8 mouse cellular contexts compared by ENCODE assay signal in genomic region chr17:24478663-24479380, GRCm38 (mm10). TPM values are rescaled to one million over a fixed set of nuclear protein-coding genes. Genes with fewer than 3 reads are reported as not detected.
A peak's percentile ranks its signal among the peaks of the same experiment; 100 is the strongest.
DNase-seq lines count a peak whose midpoint lies in the region; ATAC-seq and TF ChIP-seq lines count a peak whose summit lies in the region.

TSS of gene Mlst8 (minus strand) at chr17:24479078.

- ATAC-seq in hematopoietic stem cell, adult 5-6 weeks (replicated peaks in 1 of 2; ENCODE audit: insufficient read depth in 1 of 2, low FRiP score in 2 of 2, low TSS enrichment in 1 of 2, low read depth in 1 of 2, poor library complexity in 2 of 2, severe bottlenecking in 2 of 2): peak; percentile 92 to 94
- peak; percentile 96 for ATAC-seq in lung, embryonic 16.5 days (ENCODE audit: low read depth)

- H3K4me3 ChIP-seq in MEL (ENCODE audit: control insufficient read depth in 1 of 2, insufficient read depth in 1 of 2, low read depth in 2 of 2, low read length in 2 of 2): peak within 1 kb of the TSS; percentile 77 to 80
- H3K4me3 ChIP-seq in cerebellum, adult 2 months (replicated peaks; ENCODE audit: insufficient read depth, low read depth, low read length): peak within 1 kb of the TSS; percentile 89
- peak within 1 kb of the TSS; percentile 88 for H3K4me3 ChIP-seq in lung, embryonic 16.5 days (ENCODE audit: low read length)

- H3K9me3 ChIP-seq in MEL (replicated peaks; ENCODE audit: insufficient read depth, low read length): no peaks in the 10 kb centered on the region
- no peaks in the 10 kb centered on the region for H3K9me3 ChIP-seq in lung, embryonic 16.5 days (ENCODE audit: control insufficient read depth, low read length)

- peak within 1 kb of the TSS; percentile 95 for H3K9ac ChIP-seq in MEL (ENCODE audit: control insufficient read depth, low read depth, low read length, poor library complexity, severe bottlenecking)
- peak within 1 kb of the TSS; percentile 86 for H3K9ac ChIP-seq in lung, embryonic 16.5 days (ENCODE audit: low read length)

- DNase-seq in MEL (ENCODE audit: low read depth, low spot score): peak; percentile 98
- peak; percentile 97 to 100 for DNase-seq in cerebellum, adult 2 months
- peak; percentile 96 for DNase-seq in forelimb bud, embryonic 11.5 days (ENCODE audit: low read depth, low spot score)
- peak; percentile 97 for DNase-seq in layer of hippocampus, adult 9-10 months (ENCODE audit: low spot score)
- DNase-seq in ovary, postnatal 10 days (ENCODE audit: low spot score): peak; percentile 97
- peak; percentile 92 to 98 for DNase-seq in thymus, postnatal 10 days (ENCODE audit: low spot score in 2 of 2)

- no peaks in the 10 kb centered on the region for H3K27me3 ChIP-seq in MEL (ENCODE audit: control insufficient read depth in 1 of 2, insufficient read depth in 2 of 2, low read length in 2 of 2)
- no peaks in the 10 kb centered on the region for H3K27me3 ChIP-seq in cerebellum, adult 2 months (ENCODE audit: control insufficient read depth, insufficient read depth, low read length)
- no peaks in the 10 kb centered on the region for H3K27me3 ChIP-seq in lung, embryonic 16.5 days (ENCODE audit: control insufficient read depth, insufficient read depth, low read depth, low read length)

- H3K36me3 ChIP-seq in MEL (ENCODE audit: control insufficient read depth in 1 of 2, insufficient read depth in 2 of 2, low read length in 2 of 2): peaks cover 0 to 8% of the 10 kb centered on the region in 2 experiments; a peak in 2 of 4 replicates
- peaks cover 23% of the 10 kb centered on the region for H3K36me3 ChIP-seq in lung, embryonic 16.5 days (ENCODE audit: control insufficient read depth, insufficient read depth, low read length)

- TF ChIP-seq RAD21 in MEL (IDR thresholded peaks at IDR 0.05; ENCODE audit: low read depth, low read length): peak; percentile 38

- peak in 1 of 2 experiments; percentile 30; a peak in 1 of 4 replicates for TF ChIP-seq EP300 in MEL (IDR thresholded peaks at IDR 0.05; ENCODE audit: low read depth in 1 of 2, low read length in 2 of 2)

- peak within 1 kb of the TSS; percentile 51 for H3K4me2 ChIP-seq in lung, embryonic 16.5 days (ENCODE audit: low read depth, low read length)

- WGBS in cerebellum, adult 2 months: under 1% methylated on average over 48 of the region's 48 CpGs
- WGBS in lung, embryonic 16.5 days: 0% methylated on average over 48 of the region's 48 CpGs

- peaks cover 7% of the 10 kb centered on the region for H3K79me2 ChIP-seq in MEL (ENCODE audit: control insufficient read depth, insufficient read depth, low read length, poor library complexity)

- peak; percentile 74 to 96 (median 81) for TF ChIP-seq CTCF in MEL (IDR thresholded peaks at IDR 0.05 in 2 of 3, conservative IDR thresholded peaks at IDR 0.05 in 1 of 3; ENCODE audit: control insufficient read depth in 1 of 3, insufficient read depth in 1 of 3, low read depth in 2 of 3, low read length in 3 of 3, poor library complexity in 1 of 3, severe bottlenecking in 1 of 3)
- TF ChIP-seq CTCF in cerebellum, adult 2 months (IDR thresholded peaks at IDR 0.05; ENCODE audit: borderline replicate concordance, insufficient read depth, low read depth, low read length): peak; percentile 84

- H3K4me1 ChIP-seq in MEL (ENCODE audit: control insufficient read depth in 1 of 2, insufficient read depth in 2 of 2, low read length in 2 of 2): peaks cover 0 to 13% of the 10 kb centered on the region in 2 experiments; a peak in 3 of 4 replicates
- H3K4me1 ChIP-seq in cerebellum, adult 2 months (ENCODE audit: control insufficient read depth, insufficient read depth, low read length): peaks cover 14% of the 10 kb centered on the region
- peaks cover 10% of the 10 kb centered on the region for H3K4me1 ChIP-seq in lung, embryonic 16.5 days (replicated peaks; ENCODE audit: control insufficient read depth, insufficient read depth, low read length)

- H3K27ac ChIP-seq in MEL (ENCODE audit: control insufficient read depth, low read depth, low read length): peak within 1 kb of the TSS; percentile 90
- H3K27ac ChIP-seq in cerebellum, adult 2 months (ENCODE audit: insufficient read depth, low read length): peak within 1 kb of the TSS; percentile 94
- H3K27ac ChIP-seq in lung, embryonic 16.5 days (ENCODE audit: low read length): peak within 1 kb of the TSS; percentile 97

- TF ChIP-seq POLR2A in MEL (IDR thresholded peaks at IDR 0.05; ENCODE audit: control insufficient read depth in 1 of 2, insufficient read depth in 1 of 2, low read depth in 1 of 2, low read length in 2 of 2, poor library complexity in 1 of 2): peak; percentile 91 to 95
- TF ChIP-seq POLR2A in cerebellum, adult 2 months (IDR thresholded peaks at IDR 0.05; ENCODE audit: borderline replicate concordance, insufficient read depth, low read length): peak; percentile 96

TF ChIP-seq in MEL, 35 proteins besides CTCF, POLR2A, EP300 and RAD21:
- TF ChIP-seq ETS1 (IDR thresholded peaks at IDR 0.05; ENCODE audit: low read depth, low read length) (0 out of 2 replicates have a peak, but pooled peaks have one; percentile 31), GATA1 (IDR thresholded peaks at IDR 0.05; ENCODE audit: low read depth, low read length) (0 out of 2 replicates have a peak, but pooled peaks have one; percentile 24), TCF12 (IDR thresholded peaks at IDR 0.05; ENCODE audit: low read depth, low read length) (peak; percentile 64), ZNF384 (IDR thresholded peaks at IDR 0.05; ENCODE audit: low read depth, low read length) (no peak), USF1 (IDR thresholded peaks at IDR 0.05; ENCODE audit: low read depth, low read length) (no peak; the same call in 1 of the 2 replicates), ZKSCAN1 (IDR thresholded peaks at IDR 0.05; ENCODE audit: low read depth, low read length) (no peak), MAFK (IDR thresholded peaks at IDR 0.05; ENCODE audit: borderline replicate concordance, low read depth, low read length) (no peak), MYB (IDR thresholded peaks at IDR 0.05; ENCODE audit: low read depth, low read length) (no peak), ZMIZ1 (IDR thresholded peaks at IDR 0.05; ENCODE audit: low read depth, low read length) (peak; percentile 81; the same call in 1 of the 2 replicates), POLR2AphosphoS5 (IDR thresholded peaks at IDR 0.05; ENCODE audit: borderline replicate concordance, low read depth, low read length) (no peak), TBP (IDR thresholded peaks at IDR 0.05; ENCODE audit: low read depth, low read length) (no peak; the same call in 1 of the 2 replicates), RCOR1 (IDR thresholded peaks at IDR 0.05; ENCODE audit: low read depth, low read length) (no peak; the same call in 1 of the 2 replicates), ELF1 (IDR thresholded peaks at IDR 0.05; ENCODE audit: low read depth, low read length) (peak; percentile 60), MAZ (IDR thresholded peaks at IDR 0.05; ENCODE audit: low read depth, low read length) (peak; percentile 91), POLR2AphosphoS2 (IDR thresholded peaks at IDR 0.05; ENCODE audit: low read length) (peak; percentile 97), HCFC1 (IDR thresholded peaks at IDR 0.05; ENCODE audit: low read depth, low read length) (peak; percentile 86), MXI1 (IDR thresholded peaks at IDR 0.05; ENCODE audit: low read depth, low read length) (peak; percentile 89), UBTF (IDR thresholded peaks at IDR 0.05; ENCODE audit: borderline replicate concordance, insufficient read depth, low read depth, low read length) (0 out of 2 replicates have a peak, but pooled peaks have one; percentile 41), NELFE (IDR thresholded peaks at IDR 0.05; ENCODE audit: low read depth, low read length) (peak; percentile 96), ZC3H11A (IDR thresholded peaks at IDR 0.05; ENCODE audit: low read depth, low read length) (no peak), USF2 (IDR thresholded peaks at IDR 0.05; ENCODE audit: borderline replicate concordance in 1 of 2, insufficient read depth in 1 of 2, low read depth in 1 of 2, low read length in 2 of 2) (no peak), TAL1 (IDR thresholded peaks at IDR 0.05; ENCODE audit: low read length) (no peak), MAX (IDR thresholded peaks at IDR 0.05; ENCODE audit: low read length) (peak; percentile 71), SIN3A (IDR thresholded peaks at IDR 0.05; ENCODE audit: low read length) (peak; percentile 89), KAT2A (conservative IDR thresholded peaks at IDR 0.05; ENCODE audit: low read depth, low read length) (no peak; the same call in 1 of the 2 replicates), CHD1 (IDR thresholded peaks at IDR 0.05; ENCODE audit: low read depth, low read length) (peak; percentile 99), MYC (IDR thresholded peaks at IDR 0.05; ENCODE audit: low read depth, low read length) (0 out of 2 replicates have a peak, but pooled peaks have one; percentile 35), BHLHE40 (IDR thresholded peaks at IDR 0.05; ENCODE audit: borderline replicate concordance, low read depth, low read length) (no peak), JUND (IDR thresholded peaks at IDR 0.05; ENCODE audit: low read depth, low read length) (no peak), NRF1 (IDR thresholded peaks at IDR 0.05; ENCODE audit: insufficient read depth, low read depth, low read length, poor library complexity, severe bottlenecking) (peak; percentile 97), MEF2A (IDR thresholded peaks at IDR 0.05; ENCODE audit: extremely low read depth, insufficient replicate concordance, low read depth, low read length, poor library complexity, severe bottlenecking) (peak; percentile 68; the same call in 1 of the 2 replicates), GABPA (IDR thresholded peaks at IDR 0.05; ENCODE audit: low read depth, low read length) (no peak), SMC3 (IDR thresholded peaks at IDR 0.05; ENCODE audit: low read depth, low read length) (peak; percentile 54), CHD2 (IDR thresholded peaks at IDR 0.05; ENCODE audit: low read length) (no peak), E2F4 (IDR thresholded peaks at IDR 0.05; ENCODE audit: borderline replicate concordance, low read depth, low read length) (no peak)
TF ChIP-seq in MEL: peak in this region for 18.

RNA-seq across cellular contexts. Expression of gene Mlst8, which starts in this region (rescaled TPM):
- 28.5 and 35.4 TPM in 2 replicates for total RNA-seq in MEL (2012; rRNA removed)
- polyA plus RNA-seq in MEL (2012; ENCODE audit: insufficient read depth in 1 of 2, insufficient read length in 2 of 2, low read depth in 1 of 2, low replicate concordance in 2 of 2, missing spikeins in 1 of 2): 10 to 100 TPM in 1 of 2 experiments, not detected in 1; 57.3 TPM
- 55.9 and 63.5 TPM in 2 replicates for polyA plus RNA-seq in cerebellum, adult 2 months (2012; rRNA removed)
- 9.2 and 31.8 TPM in 2 replicates for total RNA-seq in hematopoietic stem cell, adult 5-6 weeks (2017)
- polyA plus RNA-seq in lung, embryonic 16.5 days (2015; fragmentation: Nextera tagmentation; extraction: Ambion mirVana): 28.1 and 29.8 TPM in 2 replicates

Comparison
In these comparisons a context has a peak if more than half of its experiments do, and no peak if none do; other contexts are left out.
1. Peak in every context shown above with its lines: DNase-seq, ATAC-seq, H3K4me3 ChIP-seq and H3K27ac ChIP-seq.